Mouse (Mus musculus): ENCODE measurements around the gene Frmd8.

DNA sequence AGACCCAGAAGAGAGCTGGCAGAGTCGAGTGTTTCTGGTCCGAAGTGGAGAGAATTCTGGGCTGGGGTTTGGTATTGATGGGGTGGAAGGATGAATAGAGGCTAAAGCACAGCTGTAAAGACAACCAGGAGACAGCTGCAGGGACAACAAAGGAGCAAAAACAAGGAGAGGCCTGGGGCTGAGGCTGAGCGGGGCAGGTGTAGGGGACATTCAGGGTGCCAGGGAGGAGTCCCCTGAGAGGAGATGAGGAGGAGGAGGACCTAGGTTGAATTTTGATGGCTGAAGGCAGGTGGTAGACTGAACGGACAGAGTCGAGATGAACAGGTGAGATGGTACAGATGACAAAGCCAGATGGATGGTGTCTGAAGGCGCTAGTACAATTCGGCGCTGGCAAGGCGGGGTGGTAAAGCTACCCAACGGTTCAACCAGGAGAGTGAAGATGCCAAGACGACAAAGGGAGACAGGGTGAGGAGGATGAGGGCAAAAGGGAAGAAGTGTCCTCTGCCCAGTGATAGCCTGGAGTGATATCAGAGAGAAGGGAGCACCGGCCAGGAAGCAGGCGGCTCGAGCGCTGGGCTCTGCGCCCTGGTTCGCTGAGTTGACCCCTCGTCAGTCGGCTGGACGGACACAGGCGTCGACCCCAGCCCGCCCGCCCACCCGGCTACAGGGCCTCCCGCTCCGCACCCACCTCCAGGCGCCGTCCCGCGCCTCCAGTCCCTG lies 18.4 kb upstream of the Frmd8 start:
- TF ChIP-seq CTCF (IDR thresholded peaks at IDR 0.05 in 2 of 3, conservative IDR thresholded peaks at IDR 0.05 in 1 of 3; ENCODE audit: control insufficient read depth in 1 of 3, insufficient read depth in 1 of 3, low read depth in 2 of 3, low read length in 3 of 3, poor library complexity in 1 of 3, severe bottlenecking in 1 of 3) (no peak), POLR2A (IDR thresholded peaks at IDR 0.05; ENCODE audit: control insufficient read depth in 1 of 2, insufficient read depth in 1 of 2, low read depth in 1 of 2, low read length in 2 of 2, poor library complexity in 1 of 2) (0 out of 4 replicates have a peak, but pooled peaks of 1 of the 2 experiments have one; percentile 4), ETS1 (IDR thresholded peaks at IDR 0.05; ENCODE audit: low read depth, low read length) (no peak), MAFK (IDR thresholded peaks at IDR 0.05; ENCODE audit: borderline replicate concordance, low read depth, low read length) (no peak), JUND (IDR thresholded peaks at IDR 0.05; ENCODE audit: low read depth, low read length) (no peak), POLR2AphosphoS2 (IDR thresholded peaks at IDR 0.05; ENCODE audit: low read length) (no peak), EP300 (IDR thresholded peaks at IDR 0.05; ENCODE audit: low read depth in 1 of 2, low read length in 2 of 2) (no peak), NRF1 (IDR thresholded peaks at IDR 0.05; ENCODE audit: insufficient read depth, low read depth, low read length, poor library complexity, severe bottlenecking) (no peak), ZC3H11A (IDR thresholded peaks at IDR 0.05; ENCODE audit: low read depth, low read length) (no peak), MAX (IDR thresholded peaks at IDR 0.05; ENCODE audit: low read length) (no peak), USF1 (IDR thresholded peaks at IDR 0.05; ENCODE audit: low read depth, low read length) (no peak), MYC (IDR thresholded peaks at IDR 0.05; ENCODE audit: low read depth, low read length) (no peak), MAZ (IDR thresholded peaks at IDR 0.05; ENCODE audit: low read depth, low read length) (no peak), TCF12 (IDR thresholded peaks at IDR 0.05; ENCODE audit: low read depth, low read length) (no peak)
